Mouse (Mus musculus) thymus, adult 2 months (tissue): ENCODE data around the gene Hist2h2aa2.

Experiments used
- CTCF ChIP-seq: fragments of 200-500 bp; IDR thresholded peaks from 2 replicates; pipeline ENCODE4 v1.5.1; 2012; ENCODE audit warnings: mild to moderate bottlenecking, control low read depth, low read length, moderate library complexity, borderline replicate concordance; ENCODE audit not compliant: control insufficient read depth, poor library complexity, insufficient read depth; ENCODE audit errors: extremely low read depth
- POLR2A ChIP-seq: fragments of 200-500 bp; IDR thresholded peaks from 2 replicates; pipeline ENCODE4 v1.6.1; 2012; ENCODE audit warnings: mild to moderate bottlenecking, low read length, control low read depth, moderate library complexity; ENCODE audit not compliant: control insufficient read depth, poor library complexity, insufficient read depth; ENCODE audit errors: extremely low read depth

DNA sequence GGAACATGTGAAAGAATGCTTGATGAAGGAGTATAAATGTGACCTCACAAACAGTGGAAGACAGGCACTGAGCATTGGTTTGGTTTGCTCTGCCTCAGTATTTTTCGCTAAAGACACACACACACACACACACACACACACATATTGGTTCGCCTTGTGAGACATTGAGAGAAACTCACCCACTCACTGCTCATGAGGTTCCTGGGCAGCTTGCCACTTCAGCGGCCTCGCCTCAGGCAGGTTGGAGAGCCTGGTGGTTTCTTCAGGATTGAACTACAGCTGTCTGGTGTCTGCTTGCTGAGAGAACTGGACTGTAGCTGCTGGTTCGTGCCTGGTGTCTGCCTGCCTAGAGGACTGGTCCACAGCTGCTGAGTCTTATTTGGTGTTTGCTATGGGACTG lies 20.1 kb upstream of the Hist2h2aa2 start:
- TF ChIP-seq CTCF (no peak), POLR2A (no peak)
